Mouse (Mus musculus) small intestine, adult 2 months (tissue): Measurements from ENCODE around the gene Spdl1.

Experiments
- CTCF ChIP-seq: fragments of 200-500 bp; IDR thresholded peaks from 2 replicates; pipeline ENCODE4 v1.5.1; 2012; ENCODE audit warnings: low read depth, mild to moderate bottlenecking, control low read depth, inconsistent platforms, low read length, moderate library complexity, mixed read lengths; ENCODE audit not compliant: insufficient replicate concordance, insufficient read length; ENCODE audit errors: extremely low read depth
- POLR2A ChIP-seq: fragments of 200-500 bp; IDR thresholded peaks from 2 replicates; pipeline ENCODE4 v1.6.1; 2012; ENCODE audit warnings: low read depth, mild to moderate bottlenecking, control low read depth, inconsistent platforms, low read length, moderate library complexity

DNA sequence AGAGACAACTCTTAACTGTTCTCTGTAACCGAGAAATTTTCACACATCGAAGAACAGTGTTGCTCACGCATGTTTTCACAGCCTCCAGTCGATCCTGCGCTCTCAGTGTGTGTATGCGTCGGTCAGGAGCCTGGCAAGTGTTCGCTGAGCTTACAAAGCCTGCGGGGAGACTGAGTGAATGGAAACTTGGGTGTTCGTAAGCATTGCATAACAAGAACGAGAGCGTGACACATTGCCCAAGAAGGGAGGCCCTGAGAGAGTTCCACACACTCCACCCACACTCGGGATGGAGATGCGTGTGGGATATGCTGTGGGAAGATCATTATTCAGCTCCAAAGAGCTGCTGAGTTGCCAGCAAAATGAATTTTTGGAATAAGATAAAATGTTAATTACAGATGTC is 31.7 kb upstream of the Spdl1 start:
- TF ChIP-seq CTCF (no peak), POLR2A (no peak)
